Mouse (Mus musculus) E14TG2a.4 (cell line): ENCODE measurements at regions not wholly inside any gene's neighbourhood (a gene's known extent, or its start where the extent isn't known, plus 50 kb on each side); places are given as distances from the start of the nearest gene placed in this dataset.

Experiments
- CTCF ChIP-seq: conservative IDR thresholded peaks from 2 replicates; pipeline ENCODE4 v1.5.1; 2014; ENCODE audit warnings: low read length
- POU5F1 ChIP-seq: IDR thresholded peaks from 2 replicates; pipeline ENCODE4 v1.6.1; 2014; ENCODE audit warnings: low read length, borderline replicate concordance

DNA sequence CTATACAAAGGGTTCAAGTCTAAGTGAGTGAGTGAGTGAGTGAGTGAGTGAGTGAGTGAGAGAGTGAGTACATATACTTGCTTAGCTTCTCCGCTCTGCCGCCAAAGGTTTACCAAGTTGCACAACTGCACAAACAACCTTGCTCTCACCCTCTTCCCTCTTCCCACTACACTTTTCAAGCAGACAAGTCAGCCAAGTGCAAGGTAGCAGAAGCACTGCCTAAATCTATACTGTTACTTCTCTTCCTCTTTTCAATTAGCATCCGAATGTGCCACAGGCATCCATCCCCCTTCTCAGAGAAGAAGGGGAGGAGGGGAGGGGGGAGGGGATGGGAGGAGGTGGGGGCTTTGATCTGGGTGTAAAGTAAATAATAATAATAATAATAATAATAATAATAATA, 80.4 kb upstream of the Paip1 start:
- TF ChIP-seq CTCF (no peak), POU5F1 (no peak)
